Mouse (Mus musculus): ENCODE measurements at regions not wholly inside any gene's neighbourhood (a gene's known extent, or its start where the extent isn't known, plus 50 kb on each side); places are given as distances from the start of the nearest gene placed in this dataset.

GRCm38 (mm10) chrX:85329474-85330225 lies 80.2 kb downstream of the Fthl17a start:
- H3K27me3 ChIP-seq (ENCODE audit: control insufficient read depth, insufficient read depth, low read length): no peaks in the 10 kb centered on the region
- H3K4me3 ChIP-seq (ENCODE audit: low read depth, low read length): no peak overlapping the region
- H3K9me3 ChIP-seq (ENCODE audit: control insufficient read depth, low read depth, low read length): no peaks in the 10 kb centered on the region
- H3K36me3 ChIP-seq (ENCODE audit: control insufficient read depth, insufficient read depth, low read length): no peaks in the 10 kb centered on the region
- no peaks in the 10 kb centered on the region for H3K4me1 ChIP-seq (ENCODE audit: control insufficient read depth, insufficient read depth, low read length)
- no peak for ATAC-seq (ENCODE audit: insufficient number of reproducible peaks, insufficient read depth, low FRiP score, low read depth)
- 74% methylated on average over 6 of the region's 6 CpGs for WGBS
- H3K9ac ChIP-seq (replicated peaks; ENCODE audit: low read depth, low read length): no peak overlapping the region
- H3K4me2 ChIP-seq (replicated peaks; ENCODE audit: low read depth, low read length): no peak overlapping the region
- no peak overlapping the region for H3K27ac ChIP-seq (ENCODE audit: low read length)

DNA sequence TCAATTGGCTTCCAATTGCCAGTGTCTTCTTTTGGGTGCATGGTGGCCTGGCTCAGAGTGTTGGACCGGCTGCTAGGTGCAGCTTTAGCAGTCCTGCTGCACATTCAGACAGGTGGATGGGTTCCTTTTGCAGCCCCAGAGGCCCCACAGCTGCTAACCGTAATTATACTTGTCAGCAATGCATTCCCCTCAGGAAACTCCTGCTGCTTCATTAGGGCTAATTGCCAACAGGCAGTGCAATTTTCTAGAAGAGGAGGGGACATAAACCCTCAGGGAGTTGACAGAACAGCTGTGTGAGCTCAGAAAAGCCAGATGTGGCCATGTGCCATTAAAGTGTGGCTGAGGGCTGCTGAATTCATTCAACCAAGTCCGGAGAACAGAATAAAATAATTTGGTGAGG lies 94.0 kb downstream of the Fthl17a start:
- Histone ChIP-seq H3K4me2 (replicated peaks; ENCODE audit: low read depth, low read length) (no peak overlapping the region), H3K36me3 (ENCODE audit: control insufficient read depth, insufficient read depth, low read length) (no peaks in the 10 kb centered on the region), H3K4me3 (ENCODE audit: low read depth, low read length) (no peak overlapping the region), H3K27me3 (ENCODE audit: control insufficient read depth, insufficient read depth, low read length) (no peaks in the 10 kb centered on the region), H3K4me1 (ENCODE audit: control insufficient read depth, insufficient read depth, low read length) (no peaks in the 10 kb centered on the region), H3K9me3 (ENCODE audit: control insufficient read depth, low read depth, low read length) (no peaks in the 10 kb centered on the region), H3K27ac (ENCODE audit: low read length) (no peak overlapping the region), H3K9ac (replicated peaks; ENCODE audit: low read depth, low read length) (no peak overlapping the region)
- WGBS: 42% methylated on average over 3 of the region's 3 CpGs
- ATAC-seq (ENCODE audit: insufficient number of reproducible peaks, insufficient read depth, low FRiP score, low read depth): peak; percentile 33; the same call in 1 of the 2 replicates

GRCm38 (mm10) chrX:85375296-85375695 lies 125.8 kb downstream of the Fthl17a start:
- ATAC-seq (ENCODE audit: insufficient number of reproducible peaks, insufficient read depth, low FRiP score, low read depth): no peak
- Histone ChIP-seq H3K4me3 (ENCODE audit: low read depth, low read length) (no peak overlapping the region), H3K9me3 (ENCODE audit: control insufficient read depth, low read depth, low read length) (no peaks in the 10 kb centered on the region), H3K9ac (replicated peaks; ENCODE audit: low read depth, low read length) (no peak overlapping the region), H3K36me3 (ENCODE audit: control insufficient read depth, insufficient read depth, low read length) (no peaks in the 10 kb centered on the region), H3K4me2 (replicated peaks; ENCODE audit: low read depth, low read length) (no peak overlapping the region), H3K4me1 (ENCODE audit: control insufficient read depth, insufficient read depth, low read length) (no peaks in the 10 kb centered on the region), H3K27ac (ENCODE audit: low read length) (no peak overlapping the region), H3K27me3 (ENCODE audit: control insufficient read depth, insufficient read depth, low read length) (no peaks in the 10 kb centered on the region)
- 57% methylated on average over 3 of the region's 3 CpGs for WGBS

- 88% methylated on average over 2 of the region's 2 CpGs for WGBS
- H3K36me3 ChIP-seq (ENCODE audit: control insufficient read depth, insufficient read depth, low read length): no peaks in the 10 kb centered on the region
Observed at GRCm38 (mm10) chrX:85384452-85384851, 135.0 kb downstream of the Fthl17a start.

More at GRCm38 (mm10) chrX:85384452-85384851, 135.0 kb downstream of the Fthl17a start:
- no peaks in the 10 kb centered on the region for H3K27me3 ChIP-seq (ENCODE audit: control insufficient read depth, insufficient read depth, low read length)
- no peak overlapping the region for H3K27ac ChIP-seq (ENCODE audit: low read length)
- no peak for ATAC-seq (ENCODE audit: insufficient number of reproducible peaks, insufficient read depth, low FRiP score, low read depth)
- no peak overlapping the region for H3K9ac ChIP-seq (replicated peaks; ENCODE audit: low read depth, low read length)
- no peak overlapping the region for H3K4me2 ChIP-seq (replicated peaks; ENCODE audit: low read depth, low read length)
- H3K9me3 ChIP-seq (ENCODE audit: control insufficient read depth, low read depth, low read length): no peaks in the 10 kb centered on the region
- H3K4me3 ChIP-seq (ENCODE audit: low read depth, low read length): no peak overlapping the region
- no peaks in the 10 kb centered on the region for H3K4me1 ChIP-seq (ENCODE audit: control insufficient read depth, insufficient read depth, low read length)

Measured in stomach, embryonic 14.5 days (tissue).